Mouse (Mus musculus) myocyte (in vitro differentiated cells): ENCODE data around the gene Bmpr1b.

Experiments
- CEBPB ChIP-seq: IDR thresholded peaks from 2 replicates; pipeline ENCODE4 v1.6.1; 2011; ENCODE audit warnings: mild to moderate bottlenecking, moderate library complexity; ENCODE audit not compliant: poor library complexity, insufficient read depth, severe bottlenecking
- E2F4 ChIP-seq: IDR thresholded peaks from one replicate; pipeline ENCODE4 v1.6.1; 2011; ENCODE audit warnings: mild to moderate bottlenecking, control low read depth, moderate library complexity; ENCODE audit not compliant: insufficient read depth
- MAX ChIP-seq: IDR thresholded peaks from one replicate; pipeline ENCODE4 v1.6.1; 2011; ENCODE audit warnings: low read depth, mild to moderate bottlenecking, control low read depth
- MYOD1 ChIP-seq, 3 experiments: IDR thresholded peaks; one replicate each; pipeline ENCODE4 v1.6.1; 2011; ENCODE audit warnings: control low read depth in 2 of 3, low read depth in 2 of 3, mild to moderate bottlenecking in 2 of 3, moderate library complexity in 1 of 3; ENCODE audit not compliant: insufficient read length in 2 of 3, control insufficient read depth in 1 of 3
- MYOG ChIP-seq, 3 experiments: IDR thresholded peaks; one replicate each; pipeline ENCODE4 v1.6.1; 2011; ENCODE audit warnings: control low read depth in 2 of 3, low read depth in 2 of 3, mild to moderate bottlenecking in 2 of 3; ENCODE audit not compliant: insufficient read length in 2 of 3, control insufficient read depth in 1 of 3, insufficient read depth in 1 of 3
- POLR2A ChIP-seq: IDR thresholded peaks from one replicate; pipeline ENCODE4 v1.6.1; 2011; ENCODE audit warnings: low read depth, mild to moderate bottlenecking, control low read depth, moderate library complexity; ENCODE audit not compliant: insufficient read length
- POLR2AphosphoS2 ChIP-seq: IDR thresholded peaks from one replicate; pipeline ENCODE4 v1.6.1; 2011; ENCODE audit warnings: low read depth, control low read depth; ENCODE audit not compliant: insufficient read length
- REST ChIP-seq: IDR thresholded peaks from one replicate; pipeline ENCODE4 v1.6.1; 2011; ENCODE audit warnings: mild to moderate bottlenecking, control low read depth, moderate library complexity; ENCODE audit not compliant: insufficient read depth, insufficient read length
- TCF12 ChIP-seq: IDR thresholded peaks from one replicate; pipeline ENCODE4 v1.6.1; 2011; ENCODE audit warnings: mild to moderate bottlenecking, control low read depth; ENCODE audit not compliant: poor library complexity, insufficient read depth, severe bottlenecking
- USF1 ChIP-seq: IDR thresholded peaks from one replicate; pipeline ENCODE4 v1.6.1; 2011; ENCODE audit warnings: low read depth, mild to moderate bottlenecking, control low read depth, moderate library complexity

DNA sequence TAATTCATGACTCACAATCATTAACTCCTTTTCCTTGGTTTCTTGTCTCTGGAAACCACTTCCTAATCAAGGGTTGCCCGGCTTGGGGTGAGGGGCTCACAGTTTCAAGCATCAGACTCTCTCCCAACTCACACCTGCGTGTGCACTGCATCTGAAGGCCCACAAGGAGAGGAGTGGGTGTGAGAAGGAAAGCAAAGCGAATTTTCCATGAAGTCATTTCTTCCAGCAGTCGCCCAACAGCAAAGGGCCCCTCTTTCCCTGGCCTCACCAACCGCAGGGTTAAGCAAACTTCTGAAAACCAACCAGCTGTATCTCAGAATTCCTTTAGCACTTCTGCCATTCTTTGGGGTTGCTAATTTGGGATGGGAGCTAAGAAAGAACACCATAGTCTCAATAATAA is 46.8 kb downstream of the Bmpr1b start:
- no peak for TF ChIP-seq E2F4
- TF ChIP-seq POLR2A: no peak
- TF ChIP-seq MAX: no peak
- TF ChIP-seq TCF12: no peak
- no peak for TF ChIP-seq POLR2AphosphoS2
- TF ChIP-seq CEBPB: no peak
- no peak for TF ChIP-seq USF1
- TF ChIP-seq MYOG (IDR thresholded peaks at IDR 0.05; ENCODE audit: control insufficient read depth in 1 of 3, insufficient read depth in 1 of 3, insufficient read length in 2 of 3, low read depth in 2 of 3): no peak
- TF ChIP-seq REST: no peak
- no peak for TF ChIP-seq MYOD1 (IDR thresholded peaks at IDR 0.05; ENCODE audit: control insufficient read depth in 1 of 3, insufficient read length in 2 of 3, low read depth in 2 of 3)
